Mouse (Mus musculus): ENCODE measurements around the gene Tsc1. TPM values are rescaled to one million over a fixed set of nuclear protein-coding genes. Genes with fewer than 3 reads are reported as not detected.

Gene Tsc1
- 31.8 and 34.6 TPM in 2 replicates for polyA plus RNA-seq (2016; fragmentation: Nextera tagmentation; extraction: Ambion mirVana)

- H3K9ac ChIP-seq: peak within 1 kb of the TSS; percentile 94
- no peaks in the 10 kb centered on the region for H3K36me3 ChIP-seq
- peaks cover 18% of the 10 kb centered on the region for H3K4me1 ChIP-seq
- WGBS: 2% methylated on average over 47 of the region's 47 CpGs
- H3K9me3 ChIP-seq: no peaks in the 10 kb centered on the region
- peak; percentile 95 for ATAC-seq (ENCODE audit: low FRiP score, low read depth)
- peak within 1 kb of the TSS; percentile 73 for H3K4me2 ChIP-seq (replicated peaks)
- H3K27ac ChIP-seq: peak within 1 kb of the TSS; percentile 84
- H3K27me3 ChIP-seq (replicated peaks): no peaks in the 10 kb centered on the region
- H3K4me3 ChIP-seq: peak within 1 kb of the TSS; percentile 99
These were observed at the start of gene Tsc1 for GRCm38 (mm10) chr2:28640461-28641424. Tsc1 (plus strand) TSS chr2:28641228.

GRCm38 (mm10) chr2:28591479-28591878, 49.5 kb upstream of the Tsc1 start:
- H3K4me1 ChIP-seq: no peaks in the 10 kb centered on the region
- H3K9me3 ChIP-seq: no peaks in the 10 kb centered on the region
- ATAC-seq (ENCODE audit: low FRiP score, low read depth): no peak
- H3K27ac ChIP-seq: no peak overlapping the region
- WGBS: 75% methylated on average over 2 of the region's 2 CpGs
- H3K4me2 ChIP-seq (replicated peaks): no peak overlapping the region
- no peaks in the 10 kb centered on the region for H3K36me3 ChIP-seq
- no peak overlapping the region for H3K9ac ChIP-seq
- H3K4me3 ChIP-seq: no peak overlapping the region
- no peaks in the 10 kb centered on the region for H3K27me3 ChIP-seq (replicated peaks)

GRCm38 (mm10) chr2:28592809-28593208, 48.2 kb upstream of the Tsc1 start:
- H3K9me3 ChIP-seq: no peaks in the 10 kb centered on the region
- 0 out of 2 replicates have a peak overlapping the region, but pooled peaks have one; percentile 25 for H3K4me2 ChIP-seq (replicated peaks)
- H3K9ac ChIP-seq: no peak overlapping the region
- H3K4me3 ChIP-seq: no peak overlapping the region
- H3K27ac ChIP-seq: no peak overlapping the region
- H3K27me3 ChIP-seq (replicated peaks): no peaks in the 10 kb centered on the region
- ATAC-seq (ENCODE audit: low FRiP score, low read depth): no peak
- H3K36me3 ChIP-seq: no peaks in the 10 kb centered on the region
- 8% methylated on average over 15 of the region's 15 CpGs for WGBS
- no peaks in the 10 kb centered on the region for H3K4me1 ChIP-seq

- no peak for ATAC-seq (ENCODE audit: low FRiP score, low read depth)
- 0 out of 2 replicates have a peak, but pooled peaks cover 6% of the 10 kb centered on the region for H3K4me1 ChIP-seq
- WGBS: 85% methylated on average over 7 of the region's 7 CpGs
- no peaks in the 10 kb centered on the region for H3K9me3 ChIP-seq
- H3K27ac ChIP-seq: no peak overlapping the region
- H3K4me3 ChIP-seq: no peak overlapping the region
- no peak overlapping the region for H3K9ac ChIP-seq
- H3K36me3 ChIP-seq: no peaks in the 10 kb centered on the region
- H3K27me3 ChIP-seq (replicated peaks): no peaks in the 10 kb centered on the region
- no peak overlapping the region for H3K4me2 ChIP-seq (replicated peaks)
These were observed 45.0 kb upstream of the Tsc1 start for GRCm38 (mm10) chr2:28596021-28596420.

- ATAC-seq (ENCODE audit: low FRiP score, low read depth): no peak
- Histone ChIP-seq H3K36me3 (no peaks in the 10 kb centered on the region), H3K4me3 (no peak overlapping the region), H3K9ac (no peak overlapping the region), H3K4me2 (replicated peaks) (no peak overlapping the region), H3K9me3 (no peaks in the 10 kb centered on the region), H3K4me1 (0 out of 2 replicates have a peak, but pooled peaks cover 6% of the 10 kb centered on the region), H3K27me3 (replicated peaks) (no peaks in the 10 kb centered on the region), H3K27ac (no peak overlapping the region)
- WGBS: 89% methylated on average over 7 of the region's 7 CpGs
These were observed 44.0 kb upstream of the Tsc1 start for GRCm38 (mm10) chr2:28596998-28597397.

- Histone ChIP-seq H3K27ac (no peak overlapping the region), H3K27me3 (replicated peaks) (no peaks in the 10 kb centered on the region), H3K36me3 (no peaks in the 10 kb centered on the region), H3K9ac (0 out of 2 replicates have a peak overlapping the region, but pooled peaks have one; percentile 17), H3K4me1 (0 out of 2 replicates have a peak, but pooled peaks cover 6% of the 10 kb centered on the region), H3K4me3 (no peak overlapping the region), H3K9me3 (no peaks in the 10 kb centered on the region), H3K4me2 (replicated peaks) (no peak overlapping the region)
- ATAC-seq (ENCODE audit: low FRiP score, low read depth): no peak
- 77% methylated on average over 7 of the region's 7 CpGs for WGBS
These were observed 43.1 kb upstream of the Tsc1 start for GRCm38 (mm10) chr2:28597733-28598547.

- no peaks in the 10 kb centered on the region for H3K36me3 ChIP-seq
- no peak overlapping the region for H3K4me3 ChIP-seq
- H3K4me2 ChIP-seq (replicated peaks): no peak overlapping the region
- no peaks in the 10 kb centered on the region for H3K27me3 ChIP-seq (replicated peaks)
- 74% methylated on average over 12 of the region's 12 CpGs for WGBS
- H3K4me1 ChIP-seq: 0 out of 2 replicates have a peak, but pooled peaks cover 6% of the 10 kb centered on the region
- no peak for ATAC-seq (ENCODE audit: low FRiP score, low read depth)
- no peak overlapping the region for H3K27ac ChIP-seq
- H3K9ac ChIP-seq: 0 out of 2 replicates have a peak overlapping the region, but pooled peaks have one; percentile 17
- no peaks in the 10 kb centered on the region for H3K9me3 ChIP-seq
These were observed 42.1 kb upstream of the Tsc1 start for GRCm38 (mm10) chr2:28598692-28599568.

- ATAC-seq (ENCODE audit: low FRiP score, low read depth): no peak
- no peak overlapping the region for H3K27ac ChIP-seq
These were observed 41.5 kb upstream of the Tsc1 start for GRCm38 (mm10) chr2:28599569-28599900.

GRCm38 (mm10) chr2:28601720-28602590, 39.1 kb upstream of the Tsc1 start:
- no peaks in the 10 kb centered on the region for H3K27me3 ChIP-seq (replicated peaks)
- 68% methylated on average over 12 of the region's 12 CpGs for WGBS

More at GRCm38 (mm10) chr2:28599569-28599900, 41.5 kb upstream of the Tsc1 start:
- Histone ChIP-seq H3K4me1 (0 out of 2 replicates have a peak, but pooled peaks cover 6% of the 10 kb centered on the region), H3K4me2 (replicated peaks) (no peak overlapping the region), H3K27me3 (replicated peaks) (no peaks in the 10 kb centered on the region), H3K4me3 (no peak overlapping the region), H3K9me3 (no peaks in the 10 kb centered on the region), H3K36me3 (no peaks in the 10 kb centered on the region), H3K9ac (no peak overlapping the region)
- 69% methylated on average over 6 of the region's 6 CpGs for WGBS

GRCm38 (mm10) chr2:28603542-28603941, 37.5 kb upstream of the Tsc1 start:
- Histone ChIP-seq H3K4me3 (no peak overlapping the region), H3K9ac (no peak overlapping the region), H3K27me3 (replicated peaks) (no peaks in the 10 kb centered on the region), H3K36me3 (no peaks in the 10 kb centered on the region), H3K4me1 (0 out of 2 replicates have a peak, but pooled peaks cover under 1% of the 10 kb centered on the region), H3K27ac (no peak overlapping the region), H3K9me3 (no peaks in the 10 kb centered on the region), H3K4me2 (replicated peaks) (no peak overlapping the region)
- 91% methylated on average over 5 of the region's 5 CpGs for WGBS
- ATAC-seq (ENCODE audit: low FRiP score, low read depth): no peak

More at GRCm38 (mm10) chr2:28601720-28602590, 39.1 kb upstream of the Tsc1 start:
- ATAC-seq (ENCODE audit: low FRiP score, low read depth): no peak
- no peaks in the 10 kb centered on the region for H3K36me3 ChIP-seq
- no peaks in the 10 kb centered on the region for H3K9me3 ChIP-seq
- no peak overlapping the region for H3K4me2 ChIP-seq (replicated peaks)
- H3K9ac ChIP-seq: no peak overlapping the region
- no peak overlapping the region for H3K4me3 ChIP-seq
- H3K4me1 ChIP-seq: 0 out of 2 replicates have a peak, but pooled peaks cover 6% of the 10 kb centered on the region
- no peak overlapping the region for H3K27ac ChIP-seq
